Mouse (Mus musculus) liver, adult (tissue): Measurements from ENCODE around the gene Gm11084.

ENCODE experiments used
- GATA4 ChIP-seq: IDR thresholded peaks from 2 replicates; pipeline ENCODE4 v1.6.1; 2014; ENCODE audit warnings: mild to moderate bottlenecking, low read length; ENCODE audit not compliant: insufficient replicate concordance

Gene Gm11084

DNA sequence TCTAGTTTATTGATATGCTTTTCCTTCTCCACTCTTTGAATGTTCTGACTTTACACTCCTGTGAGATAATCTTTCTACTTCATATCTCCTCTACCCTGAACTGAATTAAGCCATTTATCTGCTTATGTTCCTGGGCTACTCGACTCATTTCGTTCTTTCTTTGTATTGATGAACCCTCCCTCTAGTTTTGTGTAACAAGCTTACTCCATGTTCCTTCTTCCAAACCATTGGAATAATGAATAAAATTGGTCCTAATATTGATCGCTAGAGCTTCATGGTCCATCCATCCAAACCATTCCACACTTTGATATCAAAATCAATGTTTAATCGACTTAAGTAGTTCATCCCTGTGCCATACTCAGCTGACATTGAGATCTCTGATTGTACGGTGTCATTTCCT lies at the start of gene Gm11084:
Gene Gm11084 (minus strand): TSS at position 101 of the 400 bp plus-strand sequence.
- TF ChIP-seq GATA4: no peak

GRCm38 (mm10) chr2:73031061-73032055 lies 44.8 kb upstream of the Gm11084 start:
- TF ChIP-seq GATA4: no peak

GRCm38 (mm10) chr2:73029846-73030245 lies 43.3 kb upstream of the Gm11084 start:
- TF ChIP-seq GATA4: no peak

DNA sequence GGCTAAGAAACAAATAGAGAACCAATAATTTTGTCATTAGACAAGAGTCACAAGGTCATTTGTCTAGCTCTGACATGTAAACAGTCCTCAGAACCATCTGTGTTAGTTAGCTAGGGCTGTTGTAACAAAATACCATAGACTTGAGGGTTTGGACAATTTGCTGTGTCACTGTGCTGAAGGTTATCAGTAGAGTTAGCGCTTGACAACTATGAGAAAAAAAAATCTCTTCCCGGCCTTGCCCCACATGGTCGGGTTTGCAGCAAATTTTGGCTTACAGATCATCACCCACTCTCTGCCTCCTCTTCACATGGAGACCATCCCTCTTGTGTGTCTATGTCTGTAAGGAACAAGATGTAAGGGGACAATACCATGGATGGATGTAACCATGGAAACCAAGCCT lies 41.5 kb upstream of the Gm11084 start:
- no peak for TF ChIP-seq GATA4

GRCm38 (mm10) chr2:73027126-73027525 lies 40.6 kb upstream of the Gm11084 start:
- no peak for TF ChIP-seq GATA4

GRCm38 (mm10) chr2:73023803-73024202 lies 37.3 kb upstream of the Gm11084 start:
- TF ChIP-seq GATA4: no peak

- TF ChIP-seq GATA4: no peak
Observed at GRCm38 (mm10) chr2:73021046-73021445, 34.5 kb upstream of the Gm11084 start.

- no peak for TF ChIP-seq GATA4
Observed at GRCm38 (mm10) chr2:73019371-73020146, 33.0 kb upstream of the Gm11084 start.

DNA sequence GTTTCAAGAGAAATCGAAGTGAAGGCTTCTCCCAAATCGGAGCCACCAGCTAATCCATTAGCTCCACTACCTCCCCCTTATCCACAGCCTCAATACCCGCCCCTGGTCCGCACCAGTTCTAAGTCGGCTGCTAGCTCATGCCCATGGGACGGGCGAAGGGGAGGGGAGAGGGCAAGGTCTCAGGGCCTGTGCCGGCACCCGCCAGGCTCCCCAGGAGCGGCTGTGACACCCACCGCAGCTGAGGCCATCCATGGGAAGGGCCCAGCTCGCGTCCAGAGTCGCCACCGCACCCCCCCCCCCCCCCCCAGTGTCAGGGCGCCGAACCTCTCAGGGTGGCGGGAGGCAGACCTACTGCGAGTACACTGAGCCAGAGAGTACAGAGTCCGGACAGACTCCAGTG lies 26.1 kb upstream of the Gm11084 start:
- no peak for TF ChIP-seq GATA4

DNA sequence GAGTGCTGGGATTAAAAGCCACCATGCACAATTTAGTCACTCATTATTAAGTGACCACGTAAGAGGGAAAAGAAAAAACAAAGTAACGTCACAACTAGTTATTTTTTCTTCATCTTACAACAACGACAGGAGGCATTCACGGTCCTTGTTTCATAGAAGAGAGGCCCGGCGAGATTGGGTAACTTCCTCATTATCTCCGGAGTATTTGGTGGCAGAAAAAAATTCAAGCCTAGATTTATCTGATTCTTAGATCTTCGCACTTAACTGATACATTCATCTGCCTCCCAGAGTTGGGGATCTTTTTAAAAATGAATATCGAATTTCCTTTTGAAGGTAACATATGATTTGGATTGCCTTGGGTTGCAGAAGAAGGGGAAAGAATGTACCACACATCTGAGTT lies 21.0 kb upstream of the Gm11084 start:
- no peak for TF ChIP-seq GATA4

DNA sequence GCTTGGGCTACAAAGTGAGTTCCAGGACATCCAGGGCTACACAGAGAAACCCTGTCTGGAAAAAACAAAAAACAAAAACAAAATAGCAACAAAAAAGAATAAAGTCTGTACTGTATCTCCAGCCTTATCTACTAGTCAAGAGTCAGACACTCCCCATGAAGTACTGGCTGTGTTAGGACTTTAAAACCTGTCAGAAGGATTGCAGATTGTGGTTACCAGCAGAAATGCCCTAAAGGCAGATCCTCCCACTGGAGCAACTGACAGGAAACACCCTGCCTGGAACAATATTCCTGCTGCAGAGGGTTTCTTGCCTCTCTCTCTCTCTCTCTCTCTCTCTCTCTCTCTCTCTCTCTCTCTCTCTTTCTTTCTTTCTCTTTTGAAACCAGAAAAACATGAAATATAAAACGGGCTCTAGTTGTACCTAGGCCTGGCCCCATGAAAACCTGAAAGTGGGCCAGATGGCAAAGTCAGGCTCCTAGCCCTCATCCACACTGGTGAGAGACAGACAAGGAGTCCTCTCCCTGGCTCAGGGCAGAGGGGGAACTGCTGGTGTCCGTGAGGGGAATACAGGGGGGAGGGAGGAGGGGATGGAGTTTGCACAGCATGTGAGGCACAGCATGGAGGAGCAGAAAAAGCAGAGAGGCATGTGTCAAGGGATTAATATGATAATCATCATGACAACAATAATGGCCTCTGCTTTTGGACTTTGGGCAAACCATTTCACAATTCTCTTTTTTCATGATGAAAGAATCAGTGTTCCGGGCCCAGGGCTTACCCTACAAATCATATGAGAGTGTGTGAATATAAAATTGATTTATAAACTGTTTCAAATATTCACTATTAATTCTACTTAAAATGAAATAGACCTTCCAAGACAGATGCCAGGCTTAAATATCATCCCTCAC lies 19.3 kb upstream of the Gm11084 start:
- no peak for TF ChIP-seq GATA4

DNA sequence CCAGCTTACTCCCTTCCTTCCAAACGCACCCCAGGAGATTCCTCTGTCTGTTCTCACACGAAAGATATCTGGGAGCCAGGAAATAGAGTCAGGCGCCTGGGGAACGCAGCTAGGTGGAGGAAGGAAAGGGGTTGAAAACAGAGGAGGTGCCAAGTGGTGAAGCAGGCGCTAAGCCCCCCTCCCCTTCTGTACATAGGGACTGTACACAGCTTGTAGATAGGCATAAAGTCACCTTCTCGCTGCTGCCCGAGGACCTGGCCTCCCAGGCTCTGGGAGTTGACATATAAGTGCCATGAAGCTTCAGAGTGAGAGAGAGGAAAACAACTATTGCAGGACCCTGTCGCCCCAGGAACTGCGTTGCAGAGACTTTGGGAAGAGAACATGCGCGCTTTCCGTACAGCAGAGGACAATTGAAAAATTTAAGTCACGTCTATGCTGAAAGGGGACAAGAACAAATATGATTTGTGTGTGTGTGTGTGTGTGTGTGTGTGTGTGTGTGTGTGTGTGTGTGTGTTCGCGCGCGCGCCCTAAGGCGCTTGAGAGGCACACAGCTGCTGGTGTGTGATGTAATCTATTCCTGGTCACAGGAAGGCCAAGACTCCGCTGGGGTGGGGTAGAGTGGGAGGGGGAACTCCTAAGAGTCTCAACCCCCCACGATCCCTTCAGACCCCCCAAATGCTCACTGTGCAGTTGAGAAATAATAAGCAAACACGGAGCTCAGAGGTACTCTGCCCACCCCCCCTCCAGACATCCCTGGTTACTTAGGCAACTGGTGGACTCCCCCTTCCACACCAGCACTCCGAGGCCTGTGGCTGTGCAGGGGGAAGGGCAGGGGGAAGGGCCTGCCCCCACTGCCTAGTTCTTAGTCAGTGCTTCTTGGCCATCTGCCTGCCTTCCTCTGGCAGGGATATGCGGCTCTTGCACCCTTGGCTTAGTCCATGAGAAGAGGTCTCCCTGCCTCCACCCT lies 17.5 kb upstream of the Gm11084 start:
- TF ChIP-seq GATA4: no peak

DNA sequence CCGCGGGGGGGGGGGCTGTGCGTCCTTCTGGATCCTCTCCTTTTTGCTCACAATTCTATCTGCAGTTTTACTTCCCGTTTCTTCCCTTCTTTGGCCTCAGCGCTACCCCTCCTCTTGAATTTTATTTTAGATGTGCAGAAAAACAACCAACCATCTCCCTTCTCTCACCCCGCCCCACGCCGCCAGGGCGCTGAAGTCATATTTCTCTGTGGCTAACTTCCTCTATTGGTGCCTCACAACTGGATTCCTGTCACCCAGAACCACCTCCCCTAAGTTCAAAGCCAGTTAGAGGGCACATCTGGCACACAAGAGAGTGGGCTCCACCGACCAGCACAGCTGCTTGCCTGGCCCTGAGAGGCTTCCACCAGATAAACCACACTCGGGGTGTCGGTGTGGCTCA lies 16.5 kb upstream of the Gm11084 start:
- TF ChIP-seq GATA4: no peak

GRCm38 (mm10) chr2:73002451-73002850 lies 15.9 kb upstream of the Gm11084 start:
- TF ChIP-seq GATA4: no peak
